Mouse (Mus musculus): ENCODE data around the gene 0610040J01Rik.

Gene 0610040J01Rik

DNA sequence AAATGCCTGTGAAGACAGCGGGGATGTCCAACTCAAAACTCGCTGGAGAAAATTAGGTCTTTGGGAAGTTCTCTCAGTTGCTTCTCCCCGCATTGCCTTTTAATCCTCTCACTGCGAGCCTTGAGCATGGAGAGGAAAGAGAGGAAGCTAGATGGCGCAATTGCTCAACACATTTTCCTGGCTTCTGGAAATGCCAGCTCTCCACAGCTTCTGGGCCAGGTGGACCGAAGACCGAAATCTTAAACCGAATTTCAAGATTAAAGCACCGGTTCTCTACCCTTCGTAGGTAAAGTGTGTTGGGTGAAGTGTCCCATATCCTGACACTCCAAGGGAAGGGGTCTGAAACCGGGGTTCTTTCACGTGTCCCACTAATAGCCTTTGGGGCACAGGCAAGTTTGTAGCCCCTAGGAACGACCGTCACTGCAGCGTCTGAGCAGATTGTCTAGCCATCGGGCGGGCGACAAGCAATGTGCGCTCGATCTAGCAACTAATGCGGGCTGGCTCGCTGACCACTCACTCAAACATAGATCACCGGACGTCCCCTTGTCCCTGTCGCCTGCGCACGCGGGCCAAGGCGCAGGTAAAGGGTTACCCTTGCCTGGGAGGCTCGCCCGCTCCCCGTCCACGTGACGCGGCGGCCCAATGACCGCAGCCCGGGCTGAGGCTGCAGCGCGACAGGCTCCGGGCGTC lies at the start of gene 0610040J01Rik:
TSS of gene 0610040J01Rik (plus strand) at position 545 of the 690 bp plus-strand sequence.
- peak; percentile 15 for DNase-seq

GRCm38 (mm10) chr5:63765886-63766285 lies 46.3 kb upstream of the 0610040J01Rik start:
- no peak for DNase-seq

- DNase-seq, result peak; percentile 30
Observed at GRCm38 (mm10) chr5:63766715-63767114, 45.4 kb upstream of the 0610040J01Rik start.

- DNase-seq, result no peak
Observed at GRCm38 (mm10) chr5:63767464-63767863, 44.7 kb upstream of the 0610040J01Rik start.

DNA sequence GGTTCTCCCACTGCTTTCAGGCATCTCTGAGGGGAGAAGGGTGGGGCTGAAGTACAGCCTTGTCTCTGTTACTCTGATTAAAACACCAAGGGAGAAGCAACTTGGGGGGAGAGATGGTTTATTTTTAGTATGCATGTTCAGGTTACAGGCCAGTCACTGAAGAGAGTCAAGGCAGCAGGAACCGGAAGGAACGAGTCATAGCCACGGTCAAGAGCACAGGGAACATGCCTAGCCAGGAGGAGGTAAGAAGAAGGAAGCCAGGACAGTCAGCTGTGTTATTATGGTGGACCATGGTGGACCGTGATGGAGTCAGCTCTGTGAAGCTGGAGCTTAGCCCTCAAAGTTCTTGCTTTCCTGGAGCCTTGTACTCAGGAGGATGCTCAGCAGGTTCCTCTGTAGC lies 43.9 kb upstream of the 0610040J01Rik start:
- no peak for DNase-seq

DNA sequence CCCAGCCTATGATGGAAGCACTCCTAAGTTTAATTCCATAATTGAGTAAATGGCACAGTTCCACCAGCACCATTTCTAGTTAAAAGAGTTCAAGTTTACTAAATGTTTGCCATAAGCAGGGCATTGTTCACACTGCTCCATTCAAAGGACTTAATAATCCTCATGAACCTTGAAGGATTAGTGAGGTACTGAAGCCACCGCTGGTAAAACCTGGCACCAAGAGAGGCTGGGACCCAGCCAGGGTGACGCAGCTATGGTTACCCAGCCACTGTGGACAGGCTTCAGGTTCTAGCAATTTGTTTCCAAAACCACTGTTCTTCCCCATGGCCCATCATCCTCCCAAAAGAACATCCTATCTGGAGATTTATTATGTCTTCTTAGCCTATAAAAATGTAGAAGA lies 39.2 kb upstream of the 0610040J01Rik start:
- DNase-seq, result no peak

DNA sequence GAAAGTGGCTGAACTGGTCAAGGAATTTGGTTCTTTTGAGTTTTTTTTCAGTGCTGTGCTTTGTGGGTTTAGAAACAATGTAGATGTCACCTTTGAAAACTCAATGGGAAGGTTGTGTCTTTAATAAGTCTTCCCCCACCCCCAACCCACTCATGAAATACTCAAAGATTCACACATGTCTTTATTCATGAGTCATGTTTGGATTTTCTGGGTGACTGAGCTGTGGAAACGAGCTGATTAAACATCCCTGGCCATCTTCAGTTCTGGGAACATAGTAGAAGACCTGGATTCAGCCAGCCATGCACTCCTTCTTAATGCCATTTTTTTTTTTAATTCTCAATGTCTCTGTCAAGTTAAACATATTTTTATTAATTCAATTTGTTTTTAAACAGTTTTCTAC lies 38.6 kb upstream of the 0610040J01Rik start:
- no peak for DNase-seq

- no peak for DNase-seq
Observed at GRCm38 (mm10) chr5:63788156-63788826, 23.9 kb upstream of the 0610040J01Rik start.

DNA sequence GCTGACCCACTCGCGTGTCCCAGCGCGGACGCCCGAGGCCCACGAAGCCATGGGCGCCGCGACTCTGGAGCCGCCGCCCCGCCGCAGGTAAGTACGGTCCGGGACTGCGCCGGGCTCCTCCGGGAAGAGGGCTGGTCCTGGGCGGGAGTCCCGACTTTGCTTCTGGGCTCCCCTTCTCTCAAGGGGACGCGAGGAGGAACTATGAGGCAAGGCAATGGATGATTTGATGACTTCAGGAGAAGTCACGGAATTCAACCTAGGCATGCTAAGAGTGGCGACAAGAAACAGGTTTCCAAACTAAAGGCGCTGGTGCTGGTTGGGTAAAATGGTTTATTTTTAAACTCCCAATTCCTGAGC lies 324 bp downstream of the 0610040J01Rik start:
- no peak for DNase-seq

DNA sequence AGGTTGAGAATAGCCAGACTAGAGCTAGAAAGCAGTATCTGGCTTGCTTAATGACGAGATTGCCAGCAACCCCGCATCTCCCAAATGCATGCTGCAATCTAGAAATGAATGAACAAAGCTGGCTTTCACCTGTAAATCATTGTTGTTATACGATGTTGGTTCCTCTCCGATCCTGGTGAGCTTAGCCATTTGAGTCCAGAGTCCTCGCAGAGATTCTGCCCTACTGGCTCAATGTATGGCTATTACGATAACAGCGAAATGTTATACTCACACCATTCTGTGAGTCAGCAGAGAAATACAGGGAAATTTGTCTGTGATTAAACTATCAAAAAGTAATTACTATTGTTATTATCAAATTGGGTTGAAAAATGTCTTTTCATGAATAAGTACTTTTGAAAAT lies 4.5 kb downstream of the 0610040J01Rik start:
- DNase-seq, result no peak

GRCm38 (mm10) chr5:63817270-63817669 lies 5.1 kb downstream of the 0610040J01Rik start:
- no peak for DNase-seq

GRCm38 (mm10) chr5:63818975-63819374 lies 6.8 kb downstream of the 0610040J01Rik start:
- DNase-seq, result no peak

- no peak for DNase-seq
Observed at GRCm38 (mm10) chr5:63819519-63819918, 7.4 kb downstream of the 0610040J01Rik start.

DNA sequence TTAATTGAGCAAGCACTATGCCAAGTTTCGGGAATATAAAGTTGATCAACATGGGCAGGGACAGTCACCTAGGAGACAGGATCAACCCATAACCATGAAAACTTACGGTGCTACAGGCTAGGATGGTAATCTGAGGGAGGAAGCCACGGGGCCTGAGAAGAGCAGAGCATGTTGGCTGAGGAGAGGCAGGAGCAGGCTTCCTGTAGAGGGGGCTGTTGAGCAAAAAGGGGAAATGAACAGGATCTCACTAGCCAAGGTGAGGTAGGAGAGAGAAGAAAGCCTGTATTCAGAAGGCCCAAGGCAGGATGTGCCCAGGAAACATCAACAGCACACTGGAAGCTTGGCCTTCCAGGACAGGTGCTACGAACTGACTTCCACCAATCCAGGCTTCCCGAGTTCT lies 9.0 kb downstream of the 0610040J01Rik start:
- DNase-seq, result peak; percentile 10

GRCm38 (mm10) chr5:63821860-63822259 lies 9.7 kb downstream of the 0610040J01Rik start:
- DNase-seq, result no peak

DNA sequence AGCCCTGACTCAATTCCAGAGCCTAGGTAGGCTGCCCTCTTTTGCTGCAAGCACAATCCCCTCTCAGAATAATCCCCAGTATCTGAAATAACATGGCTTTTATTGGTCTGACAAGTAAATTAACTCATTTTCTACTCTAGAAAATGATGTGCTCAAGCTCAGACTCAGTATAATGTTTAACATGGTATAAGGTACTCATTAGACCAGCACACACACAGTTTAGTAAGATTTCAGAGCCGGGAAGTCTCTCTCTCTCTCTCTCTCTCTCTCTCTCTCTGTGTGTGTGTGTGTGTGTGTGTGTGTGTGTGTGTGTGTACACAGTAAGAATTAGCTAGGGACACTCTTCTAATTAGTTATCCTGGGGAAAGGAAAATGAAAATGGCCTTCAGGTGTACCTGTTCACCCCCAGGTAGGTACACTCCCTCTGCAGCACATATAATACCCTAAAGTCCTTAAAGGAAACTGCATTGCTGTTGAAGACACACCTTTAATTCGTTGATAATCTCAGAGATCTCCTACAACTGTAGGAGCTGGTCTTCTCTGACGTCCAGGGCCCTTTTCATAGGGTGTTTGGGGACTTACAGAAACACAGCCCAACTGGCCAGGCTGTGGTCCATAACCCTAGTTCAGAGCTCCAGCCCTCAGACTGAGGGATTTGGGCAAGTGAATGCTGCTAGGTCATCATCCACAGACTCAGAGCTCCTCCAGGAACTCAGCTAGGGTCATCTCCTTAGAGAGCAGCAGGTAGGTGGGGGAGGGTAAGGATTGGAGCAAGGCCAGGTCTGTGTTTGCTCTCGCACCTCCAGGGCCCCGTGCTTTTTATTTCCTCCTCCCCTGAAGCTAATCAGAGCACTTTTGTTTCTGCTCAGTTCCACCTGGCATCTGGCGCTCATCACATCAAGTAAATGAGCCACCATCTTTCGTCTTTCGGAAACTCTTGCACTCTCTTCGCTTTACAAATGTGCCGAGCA lies 11.5 kb downstream of the 0610040J01Rik start:
- DNase-seq, result no peak

- DNase-seq, result no peak
Observed at GRCm38 (mm10) chr5:63824599-63825350, 12.6 kb downstream of the 0610040J01Rik start.

DNA sequence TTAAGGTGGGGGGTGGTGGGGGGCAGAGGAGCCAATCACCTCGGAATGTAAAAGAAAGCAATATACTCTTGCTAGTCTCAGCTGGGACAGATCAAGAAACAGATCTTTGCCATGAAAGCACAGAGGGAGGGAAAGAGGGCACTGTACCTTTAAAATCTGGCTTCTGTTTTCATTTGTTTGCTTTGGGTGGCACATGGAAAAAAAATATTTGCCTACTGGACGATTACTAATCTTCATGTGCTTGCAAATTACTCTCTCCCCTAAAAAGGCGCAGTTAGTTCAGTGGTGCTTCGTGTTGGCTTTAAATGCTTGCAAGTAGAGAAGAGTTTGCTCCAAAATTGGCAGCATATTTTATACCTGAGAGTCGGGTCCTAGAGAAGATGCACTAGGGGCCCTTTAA lies 13.7 kb downstream of the 0610040J01Rik start:
- DNase-seq, result no peak

DNA sequence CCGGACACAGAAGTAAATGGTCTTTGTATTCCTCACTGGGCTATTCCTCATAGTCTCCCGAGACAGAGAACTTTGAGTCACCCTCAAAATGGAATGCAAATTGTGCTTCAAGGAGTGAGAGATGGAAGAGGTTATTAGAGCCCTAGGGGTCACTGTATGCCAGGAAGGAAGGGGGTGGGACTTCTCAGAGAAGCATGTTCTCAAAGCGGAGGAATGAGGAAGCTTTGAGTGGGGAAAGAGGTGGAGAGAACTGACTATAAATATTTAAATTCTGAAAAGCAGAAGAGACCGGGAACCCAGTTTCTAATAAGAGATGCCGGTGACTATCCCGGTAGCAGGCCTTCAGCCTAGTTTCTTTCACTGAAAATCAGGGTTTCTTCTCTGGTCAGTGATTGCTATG lies 14.8 kb downstream of the 0610040J01Rik start:
- DNase-seq, result no peak

GRCm38 (mm10) chr5:63827415-63828053 lies 15.4 kb downstream of the 0610040J01Rik start:
- DNase-seq, result no peak

- no peak for DNase-seq
Observed at GRCm38 (mm10) chr5:63828380-63829185, 16.4 kb downstream of the 0610040J01Rik start.
